Mouse (Mus musculus) C3H10T1/2 (cell line): ENCODE measurements around the gene Syngr4. TPM values are rescaled to one million over a fixed set of nuclear protein-coding genes. Genes with fewer than 3 reads are reported as not detected.

Experiments used
- polyA plus RNA-seq, 2 experiments: library from polyadenylated mRNA; unstranded; fragments of >200 nt; fragmentation: generic; extraction: Trizol; gene quantifications; one replicate each; pipeline ENCODE4 v1.2.1; 2012; ENCODE audit warnings: missing spikeins in 2 of 2

Gene Syngr4
- 1 to 10 TPM in 1 of 2 experiments, under 1 TPM in 1; 0.63 to 2.8 TPM for polyA plus RNA-seq

DNA sequence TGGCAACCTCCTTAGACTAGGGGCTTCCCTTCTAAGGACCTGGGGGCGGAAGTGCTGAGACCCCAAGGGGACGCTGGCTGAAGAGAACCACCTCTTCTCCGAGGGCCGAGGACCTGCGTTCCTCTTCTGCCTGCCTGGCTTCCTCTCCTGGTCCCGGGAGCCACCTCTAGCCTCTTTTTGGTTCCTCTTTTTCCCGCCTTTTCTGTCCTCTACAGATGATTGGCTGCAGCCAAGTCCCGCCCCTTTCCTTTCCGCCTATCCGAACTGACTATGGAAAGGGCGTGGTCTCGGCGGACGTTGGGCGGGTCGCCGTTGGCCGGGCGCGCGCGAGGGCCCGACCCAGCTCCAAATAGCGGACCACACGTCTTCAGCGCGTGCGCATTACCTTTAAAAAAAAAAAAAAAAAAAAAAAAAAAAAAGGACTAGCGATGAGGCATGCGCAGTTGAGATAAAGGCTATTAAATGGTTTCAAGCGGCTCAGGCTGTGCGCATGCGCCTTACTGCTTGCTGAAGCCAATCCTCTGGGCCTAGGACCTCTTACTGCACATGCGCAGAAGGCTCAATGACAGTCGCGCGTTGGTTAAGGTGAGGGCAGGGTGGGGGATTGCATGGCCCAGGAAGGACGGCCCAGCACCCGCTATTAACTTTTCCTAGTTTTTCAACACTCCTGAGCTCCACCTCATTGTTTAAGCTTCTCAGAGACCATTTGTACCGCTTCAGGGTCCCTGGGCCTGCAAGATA, at the start of gene Syngr4, which contains the start of gene Tmem143:
TSS of gene Syngr4 (minus strand) at position 198 of the 741 bp plus-strand sequence.
TSS of gene Tmem143 (plus strand) at position 425 of the 741 bp plus-strand sequence.

DNA sequence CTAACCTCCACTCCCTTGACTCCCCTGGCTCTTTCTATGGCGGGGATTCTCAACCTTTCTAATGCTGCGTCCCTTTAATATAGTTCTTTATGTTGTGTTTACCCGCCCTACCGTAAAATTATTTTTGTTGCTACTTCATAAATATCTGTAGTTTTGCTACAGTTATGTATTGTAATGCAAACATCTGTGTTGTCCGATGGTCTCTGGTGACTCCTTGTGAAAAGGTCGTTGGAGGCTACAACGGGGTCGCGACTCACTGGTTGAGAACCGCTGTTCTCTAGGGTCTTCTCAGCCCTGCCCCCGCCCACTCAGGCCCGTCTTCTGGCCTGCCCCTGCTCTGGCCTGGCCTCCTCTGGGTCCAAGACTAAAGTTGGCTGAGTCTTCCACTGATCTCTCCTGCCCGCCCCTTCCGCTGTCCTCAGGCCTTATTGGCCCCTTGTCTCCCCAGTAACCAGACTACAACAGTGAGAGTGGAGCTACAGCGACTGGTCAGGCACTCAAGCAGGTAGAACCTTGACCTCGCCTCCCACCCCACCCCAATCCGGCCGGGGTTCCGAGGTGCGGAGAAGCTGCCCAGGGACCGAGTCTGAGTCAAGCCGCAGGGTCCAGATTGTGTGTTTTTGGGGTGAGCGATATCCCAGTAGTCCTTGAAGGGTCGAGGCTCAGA, 27.4 kb upstream of the Syngr4 start, which contains the start of gene Ccdc114:
TSS of gene Ccdc114 (plus strand) at position 311 of the 667 bp plus-strand sequence.

DNA sequence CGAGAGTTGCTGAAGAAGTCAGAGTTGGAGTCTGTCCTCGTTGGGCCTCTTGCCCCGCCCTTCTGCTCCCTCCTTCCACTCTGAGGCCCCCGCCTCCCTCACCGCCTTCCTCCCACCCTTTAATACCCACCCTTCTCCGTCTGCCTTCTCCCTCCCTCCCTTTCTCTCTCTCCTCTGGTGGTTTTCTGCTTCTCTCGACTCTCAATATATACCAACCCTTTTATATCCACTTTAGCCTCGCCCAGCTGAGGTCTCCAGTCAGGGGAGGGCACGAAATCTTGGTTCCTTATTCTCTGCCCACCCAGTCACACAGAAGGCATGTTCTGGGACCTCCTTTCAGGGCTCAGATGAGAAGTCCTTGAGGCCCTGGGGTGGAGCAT, 24.7 kb upstream of the Syngr4 start, which contains the start of gene Emp3:
TSS of gene Emp3 (minus strand) at position 163 of the 380 bp plus-strand sequence.

GRCm38 (mm10) chr7:45878278-45878677, 18.2 kb downstream of the Syngr4 start, which contains the start of gene Grin2d:
Gene Grin2d (minus strand): TSS chr7:45878378.

GRCm38 (mm10) chr7:45872624-45873023, 23.9 kb downstream of the Syngr4 start, which contains the start of gene Kdelr1:
Gene Kdelr1 (plus strand): TSS chr7:45872772.

Other genes starting within 250 kb of the Syngr4 start
- under 1 TPM in 1 of 2 experiments, not detected in 1; 0.06 TPM for gene Fut2, start 230.3 kb downstream of the Syngr4 start, polyA plus RNA-seq
- gene Ntn5, start 212.7 kb downstream of the Syngr4 start, polyA plus RNA-seq: 1 to 10 TPM in 1 of 2 experiments, under 1 TPM in 1; 0.04 to 3.3 TPM
- 1 to 10 TPM in 1 of 2 experiments, under 1 TPM in 1; 0.42 to 1.3 TPM for gene Sec1, start 202.3 kb downstream of the Syngr4 start, polyA plus RNA-seq
- 10 to 100 TPM in 1 of 2 experiments, under 1 TPM in 1; 0.81 to 21.1 TPM for gene Car11, start 196.9 kb downstream of the Syngr4 start, polyA plus RNA-seq
- 10 to 100 TPM; 13.0 to 47.5 TPM for gene Dbp, start 191.6 kb downstream of the Syngr4 start, polyA plus RNA-seq
- 1,000 to 10,000 TPM; 3,564 to 8,503 TPM for gene Rpl18, start 181.3 kb downstream of the Syngr4 start, polyA plus RNA-seq
- 10 to 100 TPM; 13.6 to 20.8 TPM for gene Sphk2, start 178.7 kb downstream of the Syngr4 start, polyA plus RNA-seq
- under 1 TPM; 0.05 to 0.09 TPM for gene Fam83e, start 175.5 kb downstream of the Syngr4 start, polyA plus RNA-seq
- under 1 TPM in 1 of 2 experiments, not detected in 1; 0.12 TPM for gene Spaca4, start 170.9 kb downstream of the Syngr4 start, polyA plus RNA-seq
- gene Lmtk3, start 113.0 kb downstream of the Syngr4 start, polyA plus RNA-seq: under 1 TPM; 0.12 to 0.25 TPM
- gene Sult2b1, start 112.0 kb downstream of the Syngr4 start, polyA plus RNA-seq: under 1 TPM; 0.11 to 0.41 TPM
- gene Cyth2, start 82.1 kb downstream of the Syngr4 start, polyA plus RNA-seq: 100 to 1,000 TPM; 107 to 115 TPM
- gene Kcnj14, start 71.9 kb downstream of the Syngr4 start, polyA plus RNA-seq: under 1 TPM; 0.09 to 0.12 TPM
- gene Grwd1, start 65.8 kb downstream of the Syngr4 start, polyA plus RNA-seq: 10 to 100 TPM; 21.2 to 84.5 TPM
- 100 to 1,000 TPM; 128 to 197 TPM for gene Kdelr1, start 23.9 kb downstream of the Syngr4 start, polyA plus RNA-seq
- gene Grin2d, start 18.3 kb downstream of the Syngr4 start, polyA plus RNA-seq: 1 to 10 TPM in 1 of 2 experiments, under 1 TPM in 1; 0.42 to 2.0 TPM
- 10 to 100 TPM in 1 of 2 experiments, 1 to 10 TPM in 1; 6.6 to 20.6 TPM for gene Tmem143, start 227 bp upstream of the Syngr4 start, polyA plus RNA-seq
- 1,000 to 10,000 TPM in 1 of 2 experiments, 100 to 1,000 TPM in 1; 899 to 1,094 TPM for gene Emp3, start 24.7 kb upstream of the Syngr4 start, polyA plus RNA-seq
- under 1 TPM; 0.41 to 0.73 TPM for gene Ccdc114, start 27.4 kb upstream of the Syngr4 start, polyA plus RNA-seq
- under 1 TPM in 1 of 2 experiments, not detected in 1; 0.01 TPM for gene Abcc6, start 133.6 kb upstream of the Syngr4 start, polyA plus RNA-seq
- gene Nomo1, start 137.0 kb upstream of the Syngr4 start, polyA plus RNA-seq: 10 to 100 TPM; 22.3 to 32.0 TPM
- not detected for gene Kcnj11, start 204.1 kb upstream of the Syngr4 start, polyA plus RNA-seq